Mouse (Mus musculus) stomach, postnatal 0 days (tissue): ENCODE measurements at regions not wholly inside any gene's neighbourhood (a gene's known extent, or its start where the extent isn't known, plus 50 kb on each side); places are given as distances from the start of the nearest gene placed in this dataset.

ENCODE experiments used
- ATAC-seq: fragments of 200-750 bp; cut with Nextera tagmentation; 2 replicates; pipeline ENCODE4 v1.8.0; 2017; ENCODE audit not compliant: low FRiP score, low TSS enrichment
- DNase-seq: peaks from one replicate; pipeline ENCODE4 v3.0.0-alpha.2; 2016; ENCODE audit warnings: low spot score
- H3K27ac ChIP-seq: fragments of 300-500 bp; sonication (generic); replicated peaks from 2 replicates; pipeline ENCODE4 v1.5.1; 2014; ENCODE audit warnings: mild to moderate bottlenecking, control low read depth
- H3K27me3 ChIP-seq: fragments of 300-500 bp; sonication (generic); 2 replicates; pipeline ENCODE4 v1.6.1; 2014; ENCODE audit warnings: low read length; ENCODE audit not compliant: control insufficient read depth, insufficient read depth
- H3K36me3 ChIP-seq: fragments of 300-500 bp; sonication (generic); 2 replicates; pipeline ENCODE4 v1.6.1; 2014; ENCODE audit warnings: low read length, mixed read lengths; ENCODE audit not compliant: control insufficient read depth, insufficient read depth
- H3K4me1 ChIP-seq: fragments of 300-500 bp; sonication (generic); replicated peaks from 2 replicates; pipeline ENCODE4 v1.6.1; 2014; ENCODE audit warnings: antibody characterized with exemption; ENCODE audit not compliant: control insufficient read depth, insufficient read depth
- H3K4me2 ChIP-seq: fragments of 300-500 bp; sonication (generic); replicated peaks from 2 replicates; pipeline ENCODE4 v1.6.1; 2014; ENCODE audit warnings: low read depth, mild to moderate bottlenecking, control low read depth, moderate library complexity
- H3K4me3 ChIP-seq: fragments of 300-500 bp; sonication (generic); 2 replicates; pipeline ENCODE4 v1.5.1; 2014; ENCODE audit warnings: low read depth, low read length, control low read depth
- H3K9ac ChIP-seq: fragments of 300-500 bp; sonication (generic); 2 replicates; pipeline ENCODE4 v1.6.1; 2014; ENCODE audit warnings: mild to moderate bottlenecking, low read length, control low read depth, mixed read lengths
- H3K9me3 ChIP-seq: fragments of 300-500 bp; sonication (generic); 2 replicates; pipeline ENCODE4 v1.6.1; 2016; ENCODE audit warnings: low read length; ENCODE audit not compliant: control insufficient read depth
- CTCF ChIP-seq: IDR thresholded peaks from 2 replicates; pipeline ENCODE4 v1.5.1; 2016; ENCODE audit warnings: antibody characterized with exemption, low read depth, mild to moderate bottlenecking, moderate library complexity
- EP300 ChIP-seq: optimal IDR thresholded peaks from 2 replicates; pipeline ENCODE3; 2016; ENCODE audit warnings: antibody characterized with exemption
- WGBS: fragments of 180-500 bp; shearing (Covaris S2); extraction: QIAGEN DNeasy Blood & Tissue Kit; methylation state at CpG from one replicate; pipeline ENCODE4 v1.1.7; 2014; 5-methylcytosine and 5-hydroxymethylcytosine counted together

- 44% methylated on average over 12 of the region's 12 CpGs for WGBS
- Histone ChIP-seq H3K27ac (no peak overlapping the region), H3K4me3 (no peak overlapping the region), H3K9me3 (no peaks in the 10 kb centered on the region), H3K9ac (no peak overlapping the region), H3K36me3 (no peaks in the 10 kb centered on the region), H3K27me3 (no peaks in the 10 kb centered on the region), H3K4me1 (no peaks in the 10 kb centered on the region), H3K4me2 (no peak overlapping the region)
- DNase-seq (no peak), ATAC-seq (no peak)
- TF ChIP-seq EP300 (no peak), CTCF (no peak)
Measured at GRCm38 (mm10) chr4:83166867-83167814, 115.0 kb upstream of the Frem1 start.

- no peaks in the 10 kb centered on the region for H3K4me1 ChIP-seq
- no peaks in the 10 kb centered on the region for H3K27me3 ChIP-seq
- no peak for ATAC-seq
- no peak overlapping the region for H3K4me3 ChIP-seq
- no peak overlapping the region for H3K9ac ChIP-seq
- DNase-seq, result no peak
- no peaks in the 10 kb centered on the region for H3K9me3 ChIP-seq
- 87% methylated on average over 3 of the region's 3 CpGs for WGBS
- no peak overlapping the region for H3K4me2 ChIP-seq
- no peak overlapping the region for H3K27ac ChIP-seq
- H3K36me3 ChIP-seq, result no peaks in the 10 kb centered on the region
- TF ChIP-seq CTCF, result no peak
- TF ChIP-seq EP300, result no peak
Measured at GRCm38 (mm10) chr4:83146740-83147139, 94.6 kb upstream of the Frem1 start.

- Histone ChIP-seq H3K27me3 (no peaks in the 10 kb centered on the region), H3K4me2 (no peak overlapping the region), H3K4me1 (no peaks in the 10 kb centered on the region), H3K36me3 (no peaks in the 10 kb centered on the region), H3K9ac (no peak overlapping the region), H3K4me3 (no peak overlapping the region), H3K27ac (no peak overlapping the region), H3K9me3 (no peaks in the 10 kb centered on the region)
- DNase-seq, result no peak
- no peak for TF ChIP-seq EP300
- TF ChIP-seq CTCF, result no peak
- WGBS, result 5% methylated on average over 8 of the region's 8 CpGs
- ATAC-seq, result no peak
Measured at GRCm38 (mm10) chr4:83145738-83146217, 93.6 kb upstream of the Frem1 start.

DNA sequence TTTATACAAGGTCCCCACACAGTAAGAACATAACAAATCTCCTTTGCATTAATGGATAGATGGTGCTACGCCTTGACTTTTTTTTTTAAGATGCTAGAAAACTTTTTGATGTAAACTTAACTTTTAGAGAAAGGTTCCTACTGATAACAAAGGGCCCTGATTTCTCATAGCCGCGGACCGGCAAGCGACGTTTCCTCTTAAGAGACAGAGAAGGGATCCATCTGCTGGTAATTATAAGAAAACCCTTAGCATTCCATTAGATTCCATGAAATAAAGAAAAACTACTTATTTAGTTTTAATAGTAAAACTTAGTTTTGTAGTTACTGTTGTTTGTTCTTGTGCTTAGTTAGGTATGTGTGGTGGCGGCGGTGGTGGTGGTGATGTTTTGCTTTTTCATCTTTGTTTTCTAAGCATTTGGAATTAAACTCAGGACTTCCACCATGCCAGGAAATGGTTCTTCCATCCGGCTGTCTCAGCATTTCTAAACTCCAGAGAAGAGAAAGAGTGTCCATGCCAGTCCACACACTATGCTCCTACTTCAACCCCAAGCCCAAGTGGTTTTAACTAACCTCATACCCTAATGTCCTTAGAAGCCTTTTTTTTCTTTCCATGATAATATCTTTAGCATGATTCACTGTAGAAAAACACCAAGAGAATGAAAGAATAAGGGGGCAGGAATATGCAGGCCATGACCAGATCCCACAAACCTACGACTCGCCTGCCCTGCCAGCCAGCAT is 92.8 kb upstream of the Frem1 start:
- ATAC-seq (no peak), DNase-seq (no peak)
- no peak for TF ChIP-seq EP300
- peak; percentile 36 for TF ChIP-seq CTCF
- Histone ChIP-seq H3K9me3 (no peaks in the 10 kb centered on the region), H3K27me3 (no peaks in the 10 kb centered on the region), H3K4me2 (no peak overlapping the region), H3K4me1 (no peaks in the 10 kb centered on the region), H3K9ac (no peak overlapping the region), H3K27ac (no peak overlapping the region), H3K4me3 (no peak overlapping the region), H3K36me3 (no peaks in the 10 kb centered on the region)
- WGBS, result 42% methylated on average over 11 of the region's 11 CpGs

DNA sequence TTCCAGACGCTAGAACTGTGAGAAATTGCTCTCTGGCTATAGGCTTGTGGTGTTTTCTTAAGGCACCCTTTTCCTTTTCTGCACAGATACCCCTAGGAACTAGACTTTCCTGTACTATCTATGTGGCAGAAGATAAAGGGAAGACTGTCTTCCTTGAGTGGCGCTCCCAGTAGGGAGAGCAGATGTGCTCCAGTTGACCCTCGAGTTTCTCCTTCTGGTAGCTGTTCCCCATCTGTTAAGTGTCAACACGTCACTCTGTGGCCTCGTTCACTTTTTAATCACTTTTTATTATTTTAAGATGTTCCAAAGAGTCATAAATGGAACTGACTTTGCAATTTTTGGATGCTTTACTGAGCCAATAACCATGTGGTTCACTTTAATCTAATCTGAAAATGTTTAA is 89.6 kb upstream of the Frem1 start:
- H3K27ac ChIP-seq, result no peak overlapping the region
- TF ChIP-seq EP300, result no peak
- no peak for TF ChIP-seq CTCF
- H3K36me3 ChIP-seq, result no peaks in the 10 kb centered on the region
- no peak overlapping the region for H3K4me2 ChIP-seq
- H3K4me3 ChIP-seq, result no peak overlapping the region
- no peak for ATAC-seq
- 58% methylated on average over 5 of the region's 5 CpGs for WGBS
- H3K9me3 ChIP-seq, result no peaks in the 10 kb centered on the region
- H3K9ac ChIP-seq, result no peak overlapping the region
- no peak for DNase-seq
- H3K27me3 ChIP-seq, result no peaks in the 10 kb centered on the region
- no peaks in the 10 kb centered on the region for H3K4me1 ChIP-seq

GRCm38 (mm10) chr4:83122668-83123005 is 70.5 kb upstream of the Frem1 start:
- TF ChIP-seq CTCF (0 out of 2 replicates have a peak, but pooled peaks have one; percentile 3), EP300 (no peak)
- 66% methylated on average over 8 of the region's 8 CpGs for WGBS
- Histone ChIP-seq H3K27ac (no peak overlapping the region), H3K27me3 (no peaks in the 10 kb centered on the region), H3K36me3 (no peaks in the 10 kb centered on the region), H3K9ac (no peak overlapping the region), H3K9me3 (no peaks in the 10 kb centered on the region), H3K4me3 (no peak overlapping the region), H3K4me1 (no peaks in the 10 kb centered on the region), H3K4me2 (no peak overlapping the region)
- no peak for ATAC-seq
- no peak for DNase-seq
